Mouse (Mus musculus) spleen, adult 2 months (tissue): ENCODE measurements at regions not wholly inside any gene's neighbourhood (a gene's known extent, or its start where the extent isn't known, plus 50 kb on each side); places are given as distances from the start of the nearest gene placed in this dataset.

Experiments used
- CTCF ChIP-seq: fragments of 200-500 bp; IDR thresholded peaks from 2 replicates; pipeline ENCODE4 v1.5.1; 2011; ENCODE audit warnings: mild to moderate bottlenecking, inconsistent platforms; ENCODE audit not compliant: insufficient read depth, insufficient read length, insufficient replicate concordance; ENCODE audit errors: extremely low read depth
- POLR2A ChIP-seq: fragments of 200-500 bp; IDR thresholded peaks from 2 replicates; pipeline ENCODE4 v1.6.1; 2011; ENCODE audit warnings: low read depth, low read length, inconsistent platforms

DNA sequence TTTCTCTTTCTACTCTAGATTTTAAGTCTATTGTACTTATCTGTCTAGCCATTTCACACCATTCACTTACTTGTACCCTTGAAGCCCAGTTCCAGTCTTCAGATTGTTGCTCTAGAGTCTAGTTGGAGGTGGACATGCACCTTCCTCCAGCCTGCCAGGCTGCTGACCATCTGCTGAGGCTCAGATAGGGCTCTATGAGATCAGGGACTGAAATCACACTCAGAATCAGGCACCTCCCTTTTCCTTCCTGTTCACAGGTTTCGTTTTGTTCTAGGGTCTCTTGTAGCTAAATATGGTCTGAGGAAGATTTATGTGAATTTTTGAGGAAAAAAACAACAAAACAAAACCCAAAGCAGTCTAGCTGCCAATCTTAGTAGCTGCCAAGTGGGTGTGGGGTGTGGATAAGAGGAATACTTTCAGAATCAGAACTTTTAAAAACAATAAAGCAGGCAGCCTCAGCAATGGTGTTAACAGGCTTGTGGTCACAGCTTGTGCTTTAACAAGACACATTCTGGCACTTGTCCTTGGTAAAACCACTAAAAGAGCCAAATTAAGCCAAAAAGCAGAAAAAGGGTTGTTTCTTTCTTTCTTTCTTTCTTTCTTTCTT, 225.9 kb upstream of the Gvin1 start:
- no peak for TF ChIP-seq CTCF
- peak; percentile 51; the same call in 1 of the 2 replicates for TF ChIP-seq POLR2A
